Mouse (Mus musculus) heart, adult 11 months (tissue): ENCODE results near the gene Ap1s1.
A peak's percentile ranks its signal among the peaks of the same experiment; 100 is the strongest.

Experiments used
- DNase-seq: peaks from one replicate; pipeline ENCODE4 v3.0.0; 2022

Ap1s1 gene

GRCm38 (mm10) chr5:137062601-137063000 lies 16.7 kb upstream of the Ap1s1 start:
- peak; percentile 92 for DNase-seq

- DNase-seq: peak; percentile 97
Observed at GRCm38 (mm10) chr5:137061809-137062481, 16.0 kb upstream of the Ap1s1 start.

GRCm38 (mm10) chr5:137054873-137055272 lies 8.9 kb upstream of the Ap1s1 start:
- DNase-seq: no peak

- DNase-seq: no peak
Observed at GRCm38 (mm10) chr5:137054299-137054698, 8.4 kb upstream of the Ap1s1 start.

GRCm38 (mm10) chr5:137051914-137052505 lies 6.1 kb upstream of the Ap1s1 start:
- no peak for DNase-seq

- DNase-seq: no peak
Observed at GRCm38 (mm10) chr5:137051125-137051524, 5.2 kb upstream of the Ap1s1 start.

- no peak for DNase-seq
Observed at GRCm38 (mm10) chr5:137046991-137047390, 1.1 kb upstream of the Ap1s1 start.

GRCm38 (mm10) chr5:137046324-137046718 lies 386 bp upstream of the Ap1s1 start:
- no peak for DNase-seq

- DNase-seq: no peak
Observed at GRCm38 (mm10) chr5:137043997-137044396, 1.9 kb downstream of the Ap1s1 start.

- DNase-seq: no peak
Observed at GRCm38 (mm10) chr5:137041442-137041841, 4.5 kb downstream of the Ap1s1 start.

- no peak for DNase-seq
Observed at GRCm38 (mm10) chr5:137039453-137039852, 6.5 kb downstream of the Ap1s1 start.

GRCm38 (mm10) chr5:137036211-137036610 lies 9.7 kb downstream of the Ap1s1 start:
- no peak for DNase-seq

- peak; percentile 99 for DNase-seq
Observed at GRCm38 (mm10) chr5:137032641-137033074, 13.3 kb downstream of the Ap1s1 start.

GRCm38 (mm10) chr5:137032033-137032421 lies 13.9 kb downstream of the Ap1s1 start:
- DNase-seq: no peak

GRCm38 (mm10) chr5:137031076-137032032 lies 14.6 kb downstream of the Ap1s1 start:
- DNase-seq: no peak

- no peak for DNase-seq
Observed at GRCm38 (mm10) chr5:137030416-137030810, 15.5 kb downstream of the Ap1s1 start.

- DNase-seq: peak; percentile 99
Observed at GRCm38 (mm10) chr5:137029643-137030415, 16.1 kb downstream of the Ap1s1 start.

- DNase-seq: no peak
Observed at GRCm38 (mm10) chr5:137029273-137029585, 16.7 kb downstream of the Ap1s1 start.

GRCm38 (mm10) chr5:137028561-137029272 lies 17.2 kb downstream of the Ap1s1 start:
- no peak for DNase-seq

- DNase-seq: no peak
Observed at GRCm38 (mm10) chr5:137026092-137026491, 19.8 kb downstream of the Ap1s1 start, which contains the start of gene Vgf. Gene Vgf, plus strand, starts transcription at chr5:137026392.

GRCm38 (mm10) chr5:137025132-137025531 lies 20.8 kb downstream of the Ap1s1 start:
- DNase-seq: peak; percentile 94

- no peak for DNase-seq
Observed at GRCm38 (mm10) chr5:137024318-137024717, 21.6 kb downstream of the Ap1s1 start.
